Mouse (Mus musculus) cerebellum, adult 2 months (tissue): Measurements from ENCODE around the gene Hist2h2ab. TPM values are rescaled to one million over a fixed set of nuclear protein-coding genes. Genes with fewer than 3 reads are reported as not detected.
"Not testable (repeated sequence)": the region's sequence is repeated elsewhere in the genome, so short reads cannot be mapped to it uniquely, and the experiment has no call there.

Experiments used
- DNase-seq, 2 experiments: peaks; one replicate each; pipeline ENCODE4 v3.0.0; 2021
- H3K27ac ChIP-seq: fragments of 200-500 bp; 2 replicates; pipeline ENCODE4 v1.5.1; 2012; ENCODE audit warnings: low read length, control low read depth, inconsistent platforms; ENCODE audit not compliant: insufficient read depth
- H3K27me3 ChIP-seq: fragments of 200-500 bp; 2 replicates; pipeline ENCODE4 v1.6.1; 2012; ENCODE audit warnings: inconsistent platforms, mild to moderate bottlenecking, low read length, moderate library complexity; ENCODE audit not compliant: control insufficient read depth, insufficient read depth
- H3K4me1 ChIP-seq: fragments of 200-500 bp; 2 replicates; pipeline ENCODE4 v1.6.1; 2011; ENCODE audit warnings: low read length; ENCODE audit not compliant: control insufficient read depth, insufficient read depth
- H3K4me3 ChIP-seq: fragments of 200-500 bp; replicated peaks from 2 replicates; pipeline ENCODE3; 2011; ENCODE audit warnings: mild to moderate bottlenecking, low read depth, low read length, control low read depth; ENCODE audit not compliant: insufficient read depth
- CTCF ChIP-seq: fragments of 200-500 bp; IDR thresholded peaks from 2 replicates; pipeline ENCODE4 v1.5.1; 2011; ENCODE audit warnings: low read depth, mild to moderate bottlenecking, control low read depth, low read length, moderate library complexity, borderline replicate concordance; ENCODE audit not compliant: insufficient read depth
- POLR2A ChIP-seq: fragments of 200-500 bp; IDR thresholded peaks from 2 replicates; pipeline ENCODE4 v1.6.1; 2011; ENCODE audit warnings: low read length, control low read depth, borderline replicate concordance; ENCODE audit not compliant: insufficient read depth
- WGBS: fragments of 180-500 bp; shearing (Covaris S2); methylation state at CpG from one replicate; pipeline ENCODE4 v1.1.7; 2018; 5-methylcytosine and 5-hydroxymethylcytosine counted together
- polyA plus RNA-seq: library from polyadenylated mRNA; depleted of rRNA; stranded (reverse); fragments of >200 nt; gene quantifications from 2 replicates; pipeline ENCODE4 v1.2.3, GENCODE M21; 2012

Hist2h2ab gene
- polyA plus RNA-seq, 1 experiment, result 2.0 TPM

DNA sequence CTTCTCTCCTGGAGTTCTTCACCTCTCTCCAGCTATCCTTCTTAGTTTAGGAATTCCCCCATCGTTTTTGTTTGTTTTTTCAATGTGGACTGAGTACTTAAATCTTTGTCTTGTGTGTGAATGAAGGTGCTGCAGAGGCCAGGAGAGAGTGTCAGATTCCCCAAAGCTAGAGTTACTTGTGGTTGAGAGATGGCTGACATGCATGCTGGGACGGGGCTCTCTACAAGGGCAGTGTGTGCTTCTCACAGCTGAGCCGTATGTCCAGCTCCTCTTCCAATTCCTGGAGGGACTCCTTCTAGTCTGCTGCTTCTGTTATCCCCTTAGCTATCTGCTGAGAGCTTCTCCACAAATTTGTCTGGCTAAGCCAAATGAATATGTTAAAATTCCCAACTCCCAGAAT lies 16.2 kb downstream of the Hist2h2ab start:
- H3K27ac ChIP-seq, result no peak overlapping the region
- no peaks in the 10 kb centered on the region for H3K4me1 ChIP-seq
- DNase-seq, result no peak
- TF ChIP-seq POLR2A (no peak), CTCF (no peak)
- 64% methylated on average over 3 of the region's 3 CpGs for WGBS
- H3K27me3 ChIP-seq, result no peaks in the 10 kb centered on the region
- H3K4me3 ChIP-seq, result no peak overlapping the region

DNA sequence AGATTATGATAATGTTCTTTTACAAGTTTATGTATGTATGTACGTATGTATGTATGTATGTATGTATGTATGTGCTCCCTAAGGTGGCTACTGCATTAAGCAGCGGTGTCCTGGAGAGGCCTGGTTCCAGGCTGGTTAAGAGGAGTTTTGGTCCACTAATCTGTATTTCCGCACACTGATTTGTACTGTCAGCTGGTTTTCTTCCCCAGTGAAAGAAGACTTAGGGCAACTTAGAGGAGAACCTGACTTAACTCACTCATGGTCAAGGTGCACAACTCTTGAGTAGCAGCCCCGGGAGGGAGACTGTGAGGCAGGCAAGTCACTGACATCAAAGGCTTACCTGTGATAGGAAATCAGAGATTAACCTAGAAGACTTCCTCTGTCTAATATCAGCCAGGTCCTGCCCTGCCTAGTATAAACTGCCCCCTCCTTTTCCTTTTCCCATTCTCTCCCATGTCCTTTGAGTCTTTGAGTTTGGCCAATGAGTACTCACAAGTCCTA lies 17.2 kb downstream of the Hist2h2ab start:
- H3K27me3 ChIP-seq, result no peaks in the 10 kb centered on the region
- TF ChIP-seq POLR2A, result no peak
- no peak for TF ChIP-seq CTCF
- H3K4me1 ChIP-seq, result no peaks in the 10 kb centered on the region
- WGBS, result 84% methylated on average over 4 of the region's 4 CpGs
- DNase-seq, result no peak
- no peak overlapping the region for H3K27ac ChIP-seq
- H3K4me3 ChIP-seq, result no peak overlapping the region

DNA sequence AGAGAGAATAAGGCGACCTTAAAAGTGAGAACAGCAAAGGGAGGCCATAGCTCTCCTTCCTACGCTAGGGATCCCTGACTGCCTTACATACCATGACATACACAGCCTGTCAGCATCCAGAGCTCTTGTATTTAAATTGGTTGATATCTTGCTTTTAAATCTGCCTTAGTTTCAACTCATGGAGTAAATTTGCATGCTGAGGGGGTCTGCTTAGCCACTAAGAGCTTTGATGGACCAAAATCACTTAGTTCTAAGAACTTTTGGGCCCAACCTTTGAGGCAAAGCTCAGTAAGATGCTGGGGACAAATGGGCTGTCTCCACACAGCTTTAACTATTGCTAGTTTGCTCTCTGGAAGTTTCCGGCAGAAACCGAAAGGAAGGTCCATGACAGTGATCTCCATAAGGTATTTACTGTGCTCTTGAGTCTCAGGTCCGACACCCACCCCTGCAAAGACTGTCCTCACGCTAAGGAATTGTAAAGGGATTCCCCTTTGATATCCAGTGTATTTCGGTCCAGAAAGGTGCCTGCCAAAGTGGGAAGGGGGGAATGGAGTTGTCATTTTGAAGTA lies 17.8 kb downstream of the Hist2h2ab start:
- 45% methylated on average over 7 of the region's 7 CpGs for WGBS
- TF ChIP-seq POLR2A (no peak), CTCF (no peak)
- DNase-seq, result no peak
- Histone ChIP-seq H3K27ac (no peak overlapping the region), H3K4me3 (no peak overlapping the region), H3K4me1 (no peaks in the 10 kb centered on the region), H3K27me3 (no peaks in the 10 kb centered on the region)

DNA sequence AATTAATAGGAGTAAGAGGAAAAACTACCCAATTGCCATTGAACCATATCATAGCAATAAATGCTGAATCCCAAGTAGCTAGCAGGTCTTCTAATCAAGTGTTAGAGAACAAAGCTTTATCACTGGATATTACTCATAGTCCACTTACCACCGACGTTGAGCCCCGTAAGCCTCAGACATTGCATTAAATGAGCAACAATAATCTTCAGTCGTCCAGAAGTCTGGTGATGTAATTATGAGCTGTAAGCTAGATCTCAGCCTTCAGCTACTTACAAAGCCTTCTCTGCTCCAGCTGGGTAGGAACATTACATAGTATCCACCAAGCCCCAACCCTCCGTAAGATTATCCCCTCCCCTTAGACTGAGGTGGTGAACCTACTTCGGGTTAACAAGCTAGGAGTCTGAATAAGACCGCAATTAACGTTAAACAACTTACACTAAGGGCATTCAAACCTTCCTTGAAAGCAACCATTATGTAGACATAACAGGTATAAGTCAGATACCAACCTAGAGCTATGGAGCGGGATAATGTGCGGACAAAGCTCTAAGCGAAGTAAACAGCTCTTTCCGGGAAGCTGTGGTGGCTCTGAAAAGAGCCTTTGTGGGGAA lies 18.3 kb downstream of the Hist2h2ab start:
- no peaks in the 10 kb centered on the region for H3K27me3 ChIP-seq
- no peak overlapping the region for H3K27ac ChIP-seq
- WGBS, result 11% methylated on average over 12 of the region's 12 CpGs
- DNase-seq, result no peak
- no peak for TF ChIP-seq POLR2A
- TF ChIP-seq CTCF, result no peak
- H3K4me3 ChIP-seq, result no peak overlapping the region
- H3K4me1 ChIP-seq, result no peaks in the 10 kb centered on the region

DNA sequence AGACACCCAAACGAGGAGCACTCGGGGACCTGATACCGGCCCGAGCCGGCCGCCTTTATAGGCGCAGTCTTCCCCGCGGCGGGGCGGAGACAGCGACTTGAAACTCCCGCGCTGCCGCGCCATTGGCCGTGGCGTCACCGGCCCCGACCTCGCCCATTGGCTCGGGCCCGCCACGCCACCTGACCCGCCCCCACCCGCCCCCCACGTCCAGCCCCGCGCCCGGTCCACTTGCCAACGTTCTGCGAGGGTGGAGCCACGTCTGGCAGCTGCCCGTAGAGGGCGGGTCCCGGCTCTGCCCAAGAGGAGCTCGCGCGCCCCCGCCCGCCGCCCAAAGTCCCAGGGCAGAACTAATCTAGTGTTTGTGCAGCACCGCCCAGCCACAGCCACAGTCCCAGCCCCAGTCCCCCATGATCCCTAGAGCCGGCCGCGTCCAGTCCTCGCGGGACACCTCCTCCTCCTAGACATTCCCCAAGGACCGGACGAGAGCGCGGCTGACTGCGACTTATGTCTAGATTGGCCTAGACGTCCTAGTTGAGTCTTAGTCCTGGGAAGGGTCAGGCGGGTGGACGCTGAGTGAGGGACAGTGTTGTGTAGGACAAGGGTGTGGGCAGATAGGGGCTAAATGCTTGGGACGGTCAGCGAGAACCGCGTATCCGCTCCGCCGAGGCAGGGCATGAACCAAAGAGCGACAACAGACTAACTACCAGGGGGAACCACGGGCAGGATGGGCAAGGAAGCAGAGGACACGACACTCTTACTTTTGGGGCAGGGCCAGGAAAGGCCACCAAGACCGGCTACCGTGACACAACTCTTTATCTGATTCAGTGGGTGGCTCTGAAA lies 19.5 kb downstream of the Hist2h2ab start, which contains the start of gene Hist2h3c2:
Gene Hist2h3c2 (minus strand): TSS at position 174 of the 840 bp plus-strand sequence.
- H3K27ac ChIP-seq, result peak within 1 kb of the TSS; percentile 12; the same call in 1 of the 2 replicates
- not testable (repeated sequence) for H3K27me3 ChIP-seq, H3K4me1 ChIP-seq
- peak; percentile 58 to 71 for DNase-seq
- WGBS, result 3% methylated on average over 19 of the region's 68 CpGs
- H3K4me3 ChIP-seq, result peak within 1 kb of the TSS; percentile 44

DNA sequence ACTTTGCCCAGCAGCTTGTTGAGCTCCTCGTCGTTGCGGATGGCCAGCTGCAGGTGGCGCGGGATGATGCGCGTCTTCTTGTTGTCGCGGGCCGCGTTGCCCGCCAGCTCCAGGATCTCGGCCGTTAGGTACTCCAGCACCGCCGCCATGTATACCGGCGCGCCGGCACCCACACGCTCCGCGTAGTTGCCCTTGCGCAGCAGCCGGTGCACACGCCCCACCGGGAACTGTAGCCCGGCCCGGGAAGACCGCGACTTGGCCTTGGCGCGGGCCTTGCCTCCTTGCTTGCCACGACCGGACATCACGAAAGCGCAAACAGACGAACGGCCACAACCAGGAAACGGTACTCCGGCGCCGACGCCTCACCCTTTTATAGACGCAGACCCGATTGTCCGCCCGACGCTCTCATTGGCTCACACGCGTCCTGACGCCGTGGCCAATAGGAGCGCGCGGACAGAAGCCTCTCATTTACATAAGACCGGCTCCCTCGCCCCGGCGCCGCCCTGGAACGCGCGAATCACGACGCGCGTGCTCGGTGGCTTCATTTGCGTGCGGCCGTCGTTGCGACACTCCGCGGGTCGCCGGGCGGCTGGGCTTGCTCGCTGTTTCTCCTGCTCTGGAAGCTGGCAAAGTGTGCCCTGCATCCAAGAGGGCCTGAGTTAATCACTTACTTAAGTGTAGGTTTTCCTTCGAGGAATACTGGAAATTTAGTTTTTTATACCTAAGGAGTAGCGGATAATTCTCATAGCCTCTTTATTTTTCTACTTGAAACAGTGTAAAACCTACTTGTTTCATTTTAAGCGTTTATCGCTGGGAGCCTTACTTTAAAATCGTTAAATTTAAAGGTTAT lies 20.5 kb downstream of the Hist2h2ab start, which contains the start of gene Hist2h2aa2:
Gene Hist2h2aa2 (minus strand): TSS at position 328 of the 850 bp plus-strand sequence.
- 4% methylated on average over 24 of the region's 85 CpGs for WGBS

DNA sequence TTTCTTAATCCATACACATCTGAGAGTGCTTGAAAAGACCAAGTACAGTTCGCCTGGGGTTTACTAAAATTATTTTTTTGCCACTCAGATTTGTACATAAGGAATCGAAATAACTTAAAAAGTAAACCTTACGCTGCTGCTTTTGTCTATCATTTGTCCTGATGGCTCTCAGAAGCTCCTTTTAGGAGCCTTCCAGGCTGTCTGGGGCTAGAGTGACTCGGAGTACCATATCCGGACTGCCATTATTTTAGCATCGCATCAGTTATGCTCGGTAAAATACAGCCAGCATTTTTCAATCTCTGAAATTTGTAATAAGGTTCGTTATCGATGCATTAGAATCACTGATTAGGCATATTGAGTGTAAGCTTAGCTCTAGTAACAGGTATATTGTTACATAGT lies 21.1 kb downstream of the Hist2h2ab start:
- H3K4me1 ChIP-seq, result peaks cover 10% of the 10 kb centered on the region
- H3K27me3 ChIP-seq, result no peaks in the 10 kb centered on the region
- DNase-seq, result no peak
- 64% methylated on average over 9 of the region's 9 CpGs for WGBS
- no peak for TF ChIP-seq CTCF
- TF ChIP-seq POLR2A, result no peak
- no peak overlapping the region for H3K4me3 ChIP-seq
- no peak overlapping the region for H3K27ac ChIP-seq

More for the DNA sequence above, 20.5 kb downstream of the Hist2h2ab start, which contains the start of gene Hist2h2aa2:
- H3K27me3 ChIP-seq, result not testable (repeated sequence)
- peak; percentile 97 to 99 for DNase-seq
- H3K27ac ChIP-seq, result peak within 1 kb of the TSS; percentile 12; the same call in 1 of the 2 replicates
- H3K4me1 ChIP-seq, result peaks cover 10% of the 10 kb centered on the region
- TF ChIP-seq POLR2A, result peak; percentile 52; the same call in 1 of the 2 replicates
- H3K4me3 ChIP-seq, result peak within 1 kb of the TSS; percentile 44
